Mouse (Mus musculus): Measurements from ENCODE around the gene Leo1.

The Leo1 gene

GRCm38 (mm10) chr9:75440796-75441666, at the start of gene Leo1:
Gene Leo1, plus strand, starts transcription at chr9:75441524.
- peak; percentile 93 for DNase-seq (ENCODE audit: low spot score)

- DNase-seq (ENCODE audit: low spot score): no peak
These were observed 48.1 kb upstream of the Leo1 start for GRCm38 (mm10) chr9:75393251-75393650.

GRCm38 (mm10) chr9:75395971-75396370, 45.4 kb upstream of the Leo1 start:
- peak; percentile 37 for DNase-seq (ENCODE audit: low spot score)

GRCm38 (mm10) chr9:75399069-75399468, 42.3 kb upstream of the Leo1 start:
- no peak for DNase-seq (ENCODE audit: low spot score)

GRCm38 (mm10) chr9:75400639-75401038, 40.7 kb upstream of the Leo1 start:
- no peak for DNase-seq (ENCODE audit: low spot score)

- DNase-seq (ENCODE audit: low spot score): no peak
These were observed 39.5 kb upstream of the Leo1 start for GRCm38 (mm10) chr9:75401593-75402504.

- DNase-seq (ENCODE audit: low spot score): no peak
These were observed 37.8 kb upstream of the Leo1 start for GRCm38 (mm10) chr9:75403520-75403919.

- no peak for DNase-seq (ENCODE audit: low spot score)
These were observed 35.2 kb upstream of the Leo1 start for GRCm38 (mm10) chr9:75406121-75406520.

- DNase-seq (ENCODE audit: low spot score): peak; percentile 67
These were observed 33.5 kb upstream of the Leo1 start for GRCm38 (mm10) chr9:75407803-75408202.

GRCm38 (mm10) chr9:75408204-75408826, 33.0 kb upstream of the Leo1 start:
- DNase-seq (ENCODE audit: low spot score): no peak

- peak; percentile 88 for DNase-seq (ENCODE audit: low spot score)
These were observed 32.1 kb upstream of the Leo1 start for GRCm38 (mm10) chr9:75409031-75409851.

GRCm38 (mm10) chr9:75409852-75410378, 31.4 kb upstream of the Leo1 start, which contains the start of gene Mapk6:
Gene Mapk6, minus strand, starts transcription at chr9:75410005.
- DNase-seq (ENCODE audit: low spot score): peak; percentile 93

GRCm38 (mm10) chr9:75410868-75411487, 30.3 kb upstream of the Leo1 start:
- DNase-seq (ENCODE audit: low spot score): no peak

GRCm38 (mm10) chr9:75411584-75411983, 29.7 kb upstream of the Leo1 start:
- no peak for DNase-seq (ENCODE audit: low spot score)

GRCm38 (mm10) chr9:75413206-75413605, 28.1 kb upstream of the Leo1 start:
- no peak for DNase-seq (ENCODE audit: low spot score)

GRCm38 (mm10) chr9:75414204-75414603, 27.1 kb upstream of the Leo1 start:
- DNase-seq (ENCODE audit: low spot score): no peak

- no peak for DNase-seq (ENCODE audit: low spot score)
These were observed 19.1 kb upstream of the Leo1 start for GRCm38 (mm10) chr9:75422251-75422691.

- no peak for DNase-seq (ENCODE audit: low spot score)
These were observed 17.6 kb upstream of the Leo1 start for GRCm38 (mm10) chr9:75423683-75424082.

- DNase-seq (ENCODE audit: low spot score): no peak
These were observed 16.8 kb upstream of the Leo1 start for GRCm38 (mm10) chr9:75424358-75425150.
